Mouse (Mus musculus): ENCODE measurements at regions not wholly inside any gene's neighbourhood (a gene's known extent, or its start where the extent isn't known, plus 50 kb on each side); places are given as distances from the start of the nearest gene placed in this dataset.

DNA sequence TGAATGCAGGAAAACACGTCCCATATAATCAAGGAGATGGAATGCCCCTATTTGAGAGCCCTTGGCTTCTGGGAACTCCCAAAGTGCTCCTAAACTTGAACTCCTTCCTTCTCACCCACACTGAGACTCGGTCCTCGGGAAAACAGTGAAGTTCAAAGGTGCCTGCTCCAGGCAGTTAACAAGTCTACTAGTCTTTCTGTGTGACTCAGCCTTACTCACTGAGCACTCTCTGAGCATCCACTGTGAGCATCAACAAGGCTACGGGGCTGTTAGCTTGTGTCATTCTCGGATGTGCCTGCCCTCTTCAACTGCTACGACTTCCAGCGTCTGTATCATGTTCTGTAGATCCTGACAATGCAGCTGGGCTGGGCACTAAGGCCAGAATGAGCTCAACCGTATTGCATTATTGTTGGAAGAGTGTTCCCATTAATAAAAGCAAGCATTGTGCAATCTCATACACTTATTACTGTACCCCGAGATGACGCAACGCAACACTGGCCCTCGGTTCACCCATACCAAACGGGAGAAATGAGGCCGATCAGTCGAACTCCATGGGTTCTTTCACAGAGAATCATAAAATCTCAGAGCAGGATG, 96.1 kb upstream of the Egr2 start:
- DNase-seq: peak; percentile 36

- DNase-seq: no peak
Observed at GRCm38 (mm10) chr10:67439844-67440243, 95.4 kb upstream of the Egr2 start.

GRCm38 (mm10) chr10:67441243-67441642, 94.0 kb upstream of the Egr2 start:
- DNase-seq: no peak

DNA sequence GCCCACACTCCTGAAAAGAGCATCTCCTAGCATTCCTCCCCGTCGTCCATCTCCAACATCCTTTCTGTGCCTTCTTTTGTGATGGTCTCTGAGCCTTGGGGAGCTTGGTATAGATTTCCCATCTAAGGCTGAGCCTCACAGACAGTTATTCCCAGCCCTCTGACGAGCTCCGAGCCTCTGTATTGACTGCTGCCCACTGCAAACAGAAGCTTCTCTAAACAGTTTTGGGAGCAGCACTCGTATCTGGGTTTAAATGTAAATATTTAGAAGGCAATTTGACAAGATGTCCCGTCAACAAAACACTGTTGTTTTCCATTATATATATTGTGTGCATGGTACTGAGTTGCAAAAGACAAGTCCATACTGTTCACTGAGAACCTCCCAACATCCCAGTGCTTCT, 86.4 kb upstream of the Egr2 start:
- no peak for DNase-seq

DNA sequence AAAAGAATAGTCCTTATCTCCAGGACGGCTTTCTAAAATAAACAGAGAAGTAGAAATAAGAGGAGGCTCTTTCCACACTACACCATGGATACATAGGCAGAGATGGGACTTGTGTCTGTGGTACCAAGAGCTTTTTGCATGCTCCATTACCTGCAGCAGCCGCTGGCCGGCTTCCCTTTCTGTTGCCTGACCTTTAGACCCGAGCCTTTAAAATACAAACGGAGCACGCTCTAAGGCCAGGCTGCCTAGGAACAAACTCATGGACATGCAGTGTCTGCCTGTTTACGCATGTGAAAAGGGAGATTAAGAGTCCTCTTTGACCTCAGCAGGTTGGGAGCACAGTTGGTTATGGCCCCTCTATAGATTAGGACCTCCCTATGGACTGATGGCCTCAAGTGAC, 81.1 kb upstream of the Egr2 start:
- DNase-seq: no peak

DNA sequence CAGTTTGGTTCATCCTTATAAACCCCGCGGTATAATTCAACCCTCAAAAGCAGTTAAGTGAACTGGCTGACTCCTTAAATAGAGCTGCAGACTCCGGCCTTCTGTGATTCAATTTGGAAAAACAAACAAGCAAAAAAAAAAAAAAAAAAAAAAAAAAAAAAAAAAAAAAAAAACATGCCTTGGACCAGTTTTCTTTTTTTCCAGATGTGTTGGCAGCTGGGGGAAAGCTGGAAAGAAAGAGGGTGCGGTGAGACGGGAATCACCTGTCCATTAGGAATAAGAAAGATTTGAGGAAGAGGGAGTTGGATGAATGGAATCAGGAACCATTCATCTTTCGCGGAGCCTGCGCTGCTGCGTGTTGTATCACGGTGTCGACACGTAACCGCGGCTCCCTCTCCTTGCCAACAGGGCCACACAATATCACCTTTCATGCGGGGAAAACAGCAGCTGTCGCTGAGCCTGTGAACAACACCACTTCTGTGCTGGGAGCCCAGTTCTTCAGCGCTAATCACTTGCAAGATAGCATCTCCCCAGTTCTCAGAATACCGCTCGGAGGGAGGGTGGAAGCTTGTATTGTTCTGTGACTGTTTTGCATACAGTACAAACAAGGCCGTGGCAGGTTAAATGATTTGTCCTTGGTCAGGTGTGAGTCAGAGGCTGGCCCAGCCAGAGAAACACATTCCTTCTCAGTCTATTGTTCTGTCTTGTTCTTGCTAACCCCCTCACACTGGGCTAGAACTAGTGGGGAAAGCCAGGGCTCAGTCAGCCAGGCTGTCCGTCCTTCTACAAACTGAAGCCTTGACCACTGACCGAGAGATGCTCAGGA, 76.6 kb upstream of the Egr2 start:
- DNase-seq: no peak

DNA sequence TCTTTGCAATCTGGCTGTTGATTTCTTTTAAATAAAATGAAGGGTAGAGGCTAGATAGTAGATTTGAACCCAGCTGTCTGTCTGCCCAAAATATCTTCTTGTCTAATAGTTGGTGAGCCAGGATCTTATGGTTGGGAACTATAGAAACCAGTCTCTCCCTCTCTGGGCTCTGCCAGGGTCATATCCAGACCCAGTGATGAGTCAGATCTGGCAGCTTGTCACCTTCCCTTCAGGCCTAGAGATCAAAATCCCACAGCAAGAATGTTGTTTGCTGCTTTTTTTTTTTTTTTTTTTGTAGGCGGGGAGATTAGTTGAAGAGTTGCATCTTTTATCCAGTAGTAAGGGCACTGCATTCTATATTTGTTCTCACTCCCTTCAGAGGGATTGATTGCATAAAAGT, 74.0 kb upstream of the Egr2 start:
- peak; percentile 44 for DNase-seq

- no peak for DNase-seq
Observed at GRCm38 (mm10) chr10:67461862-67462261, 73.4 kb upstream of the Egr2 start.

DNA sequence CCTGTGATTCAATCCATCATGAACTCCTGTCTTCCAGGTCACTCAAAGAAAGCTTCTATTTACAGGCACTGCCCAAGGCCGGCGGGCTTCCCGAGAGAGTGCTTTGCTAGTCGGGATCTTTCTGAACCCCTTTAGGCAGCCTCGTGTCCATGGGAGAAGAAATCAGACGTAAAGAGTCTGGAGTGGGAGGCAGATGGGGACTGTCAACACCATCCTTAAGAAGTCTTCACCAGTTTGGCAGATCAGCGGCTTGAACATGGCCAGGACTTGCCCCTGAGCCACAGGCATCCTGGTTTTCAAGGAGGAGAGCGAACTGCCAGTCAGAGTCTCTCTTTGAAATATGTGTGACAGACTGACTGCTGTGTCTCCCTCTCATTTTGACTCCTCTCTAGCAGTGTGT, 66.6 kb upstream of the Egr2 start:
- DNase-seq: no peak

- DNase-seq: no peak
Observed at GRCm38 (mm10) chr10:67473016-67473415, 62.3 kb upstream of the Egr2 start.

DNA sequence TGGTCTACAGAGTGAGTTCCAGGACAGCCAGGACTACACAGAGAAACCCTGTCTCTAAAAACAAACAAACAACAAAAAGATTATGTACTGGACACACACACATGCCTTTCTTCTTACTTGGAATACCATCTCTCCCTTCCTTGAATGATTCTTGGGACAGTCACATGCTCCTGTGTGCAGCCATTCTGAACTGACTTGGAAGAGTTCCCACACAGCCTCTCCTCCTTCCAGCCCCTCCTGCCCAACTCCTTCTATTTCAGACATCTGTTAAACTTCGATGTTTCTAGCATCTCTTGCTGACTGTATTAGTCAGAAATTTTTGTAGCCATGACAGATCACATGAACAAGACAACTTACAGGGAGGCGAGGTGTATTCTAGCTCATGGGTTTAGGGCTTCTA, 60.9 kb upstream of the Egr2 start:
- no peak for DNase-seq

DNA sequence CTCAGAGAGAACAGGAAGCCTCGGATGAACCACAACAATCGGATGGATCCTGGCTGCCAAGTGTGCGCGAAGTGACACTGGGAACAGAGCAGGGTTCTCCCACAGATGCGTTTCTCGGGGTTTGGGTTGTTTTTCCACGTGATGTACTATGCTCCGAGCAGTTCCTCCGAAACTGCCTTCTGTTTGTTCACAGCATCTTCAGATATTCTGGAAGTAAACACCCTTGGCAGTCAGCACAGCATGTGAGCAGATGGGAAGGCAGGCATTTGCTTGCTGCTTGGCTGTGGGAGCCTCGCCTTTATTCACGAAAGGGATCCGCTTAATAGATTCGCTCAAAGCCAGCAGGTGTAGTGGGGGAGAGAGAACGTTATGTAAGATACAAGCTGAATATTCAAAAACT, 53.0 kb upstream of the Egr2 start:
- DNase-seq: no peak

GRCm38 (mm10) chr10:67483371-67483770, 51.9 kb upstream of the Egr2 start:
- no peak for DNase-seq

DNA sequence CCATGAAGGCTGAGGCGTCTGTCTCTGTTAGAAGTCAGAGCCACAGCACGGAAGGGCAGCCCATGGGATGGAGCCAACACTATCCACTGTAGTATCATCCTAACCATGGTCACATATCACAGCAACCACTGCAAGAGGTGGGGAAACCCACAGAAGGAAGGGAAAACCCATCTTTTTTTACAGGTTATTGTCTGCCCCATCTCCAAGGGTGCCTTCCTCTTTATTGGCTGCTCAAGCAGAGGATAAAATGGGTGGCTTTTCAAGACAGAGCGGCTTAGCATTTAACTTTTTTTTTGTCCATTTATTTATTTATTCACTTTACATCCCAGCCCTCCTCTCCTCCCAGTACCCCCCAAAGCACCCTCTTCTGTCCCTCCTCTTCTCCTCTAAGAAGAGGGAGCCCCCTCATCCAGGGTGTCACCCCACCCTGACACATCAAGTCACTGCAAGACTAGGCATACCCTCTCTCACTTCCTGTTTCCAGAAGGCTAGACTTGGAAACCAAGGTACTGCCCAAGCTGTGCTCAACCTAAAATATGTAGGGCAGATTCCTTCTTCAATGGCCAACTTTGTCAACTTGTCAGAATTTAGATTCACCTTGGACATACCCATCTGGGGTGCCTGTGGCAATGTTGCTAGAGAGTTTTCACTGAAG, 51.1 kb upstream of the Egr2 start:
- DNase-seq: no peak
